Mouse (Mus musculus) liver, postnatal 0 days (tissue): ENCODE measurements around the gene Nsmce3.

Source experiments
- CTCF ChIP-seq: sonication (generic); IDR thresholded peaks from 2 replicates; pipeline ENCODE4 v1.5.1; 2016; ENCODE audit warnings: antibody characterized with exemption, low read depth
- EP300 ChIP-seq: IDR thresholded peaks from 2 replicates; pipeline ENCODE4 v1.6.1; 2016; ENCODE audit warnings: antibody characterized with exemption, low read depth, mild to moderate bottlenecking

DNA sequence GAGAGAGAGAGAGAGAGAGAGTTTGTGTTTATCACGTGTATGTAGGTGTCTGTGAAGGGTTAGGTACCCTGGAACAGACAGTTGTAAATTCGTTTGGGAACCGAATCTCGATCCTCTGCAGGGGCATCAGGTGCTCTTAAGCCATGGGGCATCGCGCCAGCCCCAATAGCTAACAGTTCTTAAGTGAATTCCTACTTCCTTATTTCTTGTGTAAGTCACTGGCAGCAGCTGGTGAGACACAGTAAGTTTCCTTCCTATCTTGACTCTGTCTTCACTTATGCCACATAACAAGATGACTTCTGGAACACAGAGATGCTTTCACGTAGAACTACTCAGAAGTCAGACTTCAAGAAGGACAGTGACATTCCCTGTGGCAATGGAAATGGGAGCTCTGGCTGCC, 8.6 kb upstream of the Nsmce3 start:
- TF ChIP-seq EP300 (no peak), CTCF (no peak)
